Mouse (Mus musculus): Measurements from ENCODE around the gene Selenom.

The Selenom gene

DNA sequence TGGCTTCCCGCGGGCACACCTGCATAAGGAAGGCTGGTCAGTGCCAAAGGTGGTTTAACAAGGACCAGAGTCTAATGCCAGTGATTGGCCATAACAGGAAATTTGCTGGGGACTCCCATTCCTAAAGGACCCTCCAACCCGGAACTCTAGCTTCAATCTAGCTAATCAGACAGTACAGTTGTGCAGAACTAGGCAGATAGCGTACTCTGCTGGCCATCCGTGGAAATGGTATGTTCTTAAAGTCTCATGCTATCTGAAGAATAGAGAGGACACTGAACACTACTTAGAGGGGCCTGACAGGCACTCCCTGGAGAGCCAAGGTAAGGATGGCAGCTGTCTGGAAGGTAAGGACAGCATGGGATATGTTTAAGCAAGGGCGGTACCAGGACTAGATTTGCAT, 17.1 kb downstream of the Selenom start:
- DNase-seq: no peak

DNA sequence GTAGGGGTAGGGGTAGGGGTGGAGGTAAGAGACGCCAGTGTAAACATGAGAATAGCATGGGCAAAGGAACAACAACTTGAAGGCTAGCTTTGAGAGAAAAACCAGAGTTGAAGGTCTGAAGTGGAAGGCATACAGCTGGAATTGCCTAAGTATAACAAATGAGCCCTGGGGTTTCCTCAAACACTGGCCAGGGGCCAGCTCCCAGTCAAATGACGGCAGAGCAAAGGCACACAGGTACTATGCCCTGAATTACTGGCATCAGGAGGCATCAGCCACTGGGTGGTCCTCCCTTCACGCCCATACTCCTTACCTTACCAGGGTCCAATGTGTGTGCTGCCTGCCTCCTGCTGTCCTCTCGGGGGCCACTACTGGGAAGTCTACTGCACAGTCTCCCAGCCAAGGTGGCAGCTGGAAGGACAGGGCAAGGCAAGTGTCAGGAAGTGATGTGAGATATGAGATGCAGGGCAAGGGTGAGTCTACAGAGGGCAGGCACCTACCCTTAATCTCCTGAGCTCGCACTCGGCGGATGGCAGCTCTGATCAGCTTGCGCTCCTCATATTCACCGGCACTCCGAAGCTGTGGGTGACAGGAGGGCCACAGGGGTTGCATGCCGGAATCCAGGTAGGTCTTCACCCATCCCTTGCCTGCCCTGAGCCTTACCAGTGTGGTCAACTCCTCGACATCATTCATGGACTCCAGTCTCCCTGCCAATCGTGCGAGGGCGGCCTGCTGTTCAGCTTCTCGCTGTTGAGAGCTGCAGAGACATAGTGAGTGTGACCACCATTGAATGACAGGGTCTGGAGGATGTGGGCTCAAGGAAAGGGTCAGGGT, 17.8 kb downstream of the Selenom start:
- DNase-seq: no peak

DNA sequence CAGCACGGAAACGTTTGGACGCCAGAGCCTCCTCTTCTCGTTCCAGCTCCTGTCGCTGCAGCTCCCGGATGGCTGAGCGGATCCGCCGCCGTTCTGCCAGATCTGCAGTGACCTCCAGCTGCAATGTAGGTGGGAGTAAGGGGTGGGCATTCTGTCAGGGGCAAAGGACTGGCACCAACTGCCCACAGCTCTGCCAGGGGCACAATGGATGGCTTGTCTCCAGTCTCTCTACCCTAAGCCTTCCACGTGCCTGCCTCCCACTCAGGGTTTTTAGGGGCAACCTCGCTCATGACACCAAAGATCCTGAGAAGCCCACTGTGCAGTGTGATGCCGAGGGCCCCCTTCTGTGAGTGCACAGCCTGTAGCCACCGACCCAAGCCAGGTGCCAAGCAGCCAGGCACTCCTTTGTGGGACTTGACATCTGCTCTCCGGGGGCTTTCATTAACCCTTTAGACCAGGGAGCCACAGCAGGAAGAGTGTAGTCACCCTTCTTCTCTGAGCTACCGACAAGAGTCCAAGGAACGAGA, 19.0 kb downstream of the Selenom start:
- DNase-seq: no peak

DNA sequence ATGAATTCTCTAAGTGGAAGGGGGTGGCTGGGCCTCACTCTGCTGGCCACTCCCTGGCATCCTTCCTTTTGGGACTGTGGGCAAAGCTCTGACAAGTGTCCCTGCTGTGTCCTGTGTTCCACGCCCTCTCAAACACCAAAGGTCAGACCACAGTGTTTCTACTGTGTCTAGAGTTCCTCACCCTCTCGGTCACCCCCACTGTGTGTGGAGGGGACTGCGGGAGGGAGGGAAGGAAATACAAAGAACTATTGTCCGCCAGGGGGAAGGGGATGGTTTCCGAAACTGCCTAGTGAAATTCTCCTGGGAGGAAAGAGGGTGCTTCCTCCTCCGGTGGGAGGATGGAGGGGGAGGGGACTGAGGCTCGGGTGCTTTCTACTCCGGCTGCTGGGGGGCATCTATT, 20.5 kb downstream of the Selenom start:
- DNase-seq: no peak

DNA sequence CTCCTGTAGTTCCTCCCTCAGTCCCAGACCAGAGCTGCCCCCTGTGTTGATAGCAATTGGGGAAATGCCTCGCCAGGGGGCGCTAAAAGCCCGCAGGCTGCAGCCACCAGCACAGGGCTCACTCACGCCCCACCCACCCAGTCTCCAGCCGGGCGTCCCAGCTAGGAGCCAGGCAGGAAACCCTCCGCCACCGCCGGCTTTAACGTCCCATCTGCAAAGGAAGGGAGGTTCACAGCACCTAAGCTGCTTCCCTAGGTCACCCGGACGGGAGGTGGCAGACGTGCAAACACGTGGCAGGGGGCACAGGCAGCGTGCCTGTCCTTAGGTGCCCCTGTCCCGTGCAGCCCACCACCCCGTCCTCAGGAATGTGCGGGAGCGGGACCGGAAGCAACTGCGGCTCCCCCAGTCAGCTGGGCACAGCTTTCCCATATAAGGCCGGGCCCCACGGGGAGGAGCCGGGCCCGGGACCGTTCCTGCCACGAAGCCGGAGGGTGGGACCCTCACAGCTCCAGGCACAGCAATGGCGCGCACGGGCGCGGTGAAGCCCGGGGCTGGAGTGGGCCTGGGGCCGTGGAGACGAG, 21.0 kb downstream of the Selenom start:
- DNase-seq: peak; percentile 95 to 96

DNA sequence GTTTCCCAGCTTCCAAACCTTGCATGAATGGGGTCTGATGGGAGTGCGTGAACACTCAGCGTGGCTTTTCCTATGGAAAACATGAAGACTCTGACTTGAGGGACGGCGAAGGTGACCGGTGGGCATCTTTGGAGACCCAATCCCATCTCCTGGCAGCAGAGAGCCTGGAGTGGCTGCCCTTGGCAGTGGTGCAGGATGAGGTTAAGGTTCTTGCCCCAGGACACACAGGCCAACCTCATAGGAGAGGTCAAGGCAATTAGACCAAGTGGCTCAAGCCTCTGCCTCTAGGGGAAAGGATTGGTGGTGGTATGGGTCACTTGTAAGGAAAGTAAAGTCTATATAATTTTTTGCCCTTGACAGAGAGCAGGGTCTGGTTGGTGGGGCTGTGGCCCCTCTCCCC, 21.6 kb downstream of the Selenom start:
- peak in 1 of 2 experiments; percentile 51 for DNase-seq

DNA sequence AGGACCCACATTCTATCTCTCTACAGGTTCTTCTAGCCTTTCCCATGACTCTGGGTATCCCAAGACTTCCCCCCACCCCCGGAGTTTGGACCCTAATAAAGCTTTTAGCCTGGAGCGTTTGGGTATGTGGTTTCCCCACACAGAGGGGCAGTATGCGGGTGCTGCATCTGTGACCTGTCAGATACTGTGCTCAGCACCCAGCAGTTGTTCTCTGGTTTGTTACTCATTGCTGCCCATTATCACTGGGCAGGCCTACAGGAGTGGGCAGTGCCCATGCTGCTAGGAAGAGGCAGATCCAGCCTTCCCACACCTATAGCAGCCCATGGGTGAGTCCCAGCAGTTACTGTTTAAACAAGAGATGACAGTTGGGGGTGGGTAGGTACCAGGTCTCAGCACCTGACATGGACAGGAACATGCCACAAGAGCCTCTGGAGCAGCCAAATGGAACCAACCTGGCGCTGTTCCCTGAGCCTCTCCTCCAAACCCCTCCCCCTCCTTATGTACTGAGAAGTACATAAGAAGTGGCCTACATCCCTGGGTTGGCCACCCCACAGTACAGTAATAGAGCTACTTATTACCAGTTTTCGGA, 22.4 kb downstream of the Selenom start:
- DNase-seq: peak; percentile 94 to 98

DNA sequence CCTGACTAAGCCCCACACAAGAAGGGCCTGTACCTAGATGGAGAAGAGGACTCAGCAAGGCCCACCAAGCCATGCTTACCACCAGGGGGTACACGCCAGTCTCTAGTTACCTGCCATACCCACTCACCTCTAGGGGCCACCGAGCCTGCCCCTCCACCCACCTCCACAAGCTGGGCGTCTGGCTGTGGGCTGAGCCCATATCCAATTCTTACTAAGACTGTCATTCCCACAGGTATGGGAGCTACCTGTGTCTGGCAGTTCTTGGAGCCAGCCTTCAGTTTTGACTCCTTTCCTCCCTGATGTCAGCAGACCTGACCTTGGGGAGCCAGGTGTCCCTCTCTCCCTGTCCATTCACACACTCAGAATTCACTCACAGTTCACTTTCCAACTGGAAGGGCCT, 23.2 kb downstream of the Selenom start:
- DNase-seq: no peak

DNA sequence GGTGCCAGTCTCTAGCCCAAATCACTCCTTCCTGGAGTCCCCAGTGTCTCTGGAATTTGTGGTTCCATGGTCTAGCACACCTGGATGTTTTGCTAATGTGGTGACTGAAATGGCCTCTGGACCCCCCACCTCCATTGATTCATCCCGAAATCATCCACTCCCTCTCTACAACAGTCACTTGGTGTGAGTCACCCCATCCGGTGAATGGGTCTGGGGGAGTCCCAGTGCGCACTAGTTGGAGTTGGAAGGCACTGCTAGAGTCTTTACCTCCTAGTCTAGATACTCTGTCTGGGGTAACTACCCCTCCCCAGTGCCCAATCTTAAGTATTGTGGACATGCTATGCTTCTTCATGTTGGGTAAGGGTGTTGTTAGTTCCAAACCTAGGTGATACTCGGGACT, 23.9 kb downstream of the Selenom start:
- no peak for DNase-seq

DNA sequence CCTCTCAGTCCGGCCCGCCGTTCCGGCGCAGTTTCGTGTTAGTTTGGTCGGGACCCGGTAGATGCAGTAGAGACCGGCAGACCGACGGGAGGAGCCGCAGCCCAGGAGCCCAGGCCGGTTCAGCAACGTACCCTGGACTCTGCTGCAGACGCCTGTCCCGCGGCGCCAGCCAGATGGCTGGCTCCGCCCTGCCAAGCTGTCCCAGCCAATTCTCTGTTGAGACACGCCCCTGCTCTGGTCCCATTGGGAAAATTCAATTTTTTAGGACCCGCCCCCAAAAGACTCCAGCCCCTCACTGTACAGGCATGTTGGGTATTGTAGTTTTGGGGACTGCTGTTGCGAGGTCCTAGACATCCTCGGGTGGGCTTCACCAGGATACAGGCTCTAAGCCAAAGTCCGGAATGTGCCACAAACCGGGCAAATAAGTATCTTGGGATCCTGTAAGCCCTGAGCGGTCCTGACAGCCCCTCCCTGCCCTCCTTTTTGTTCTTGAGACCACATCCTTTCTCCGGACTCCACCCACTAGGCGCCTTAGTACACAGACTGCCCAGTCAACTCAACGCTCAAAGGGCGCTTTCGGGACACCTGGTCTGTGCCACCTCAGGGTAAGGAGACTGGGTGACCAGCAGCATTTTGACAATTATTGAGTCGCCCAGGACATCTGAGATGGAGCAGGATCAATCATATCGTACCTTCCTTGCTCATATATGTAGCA, 24.8 kb downstream of the Selenom start:
- DNase-seq: peak; percentile 97 to 98

DNA sequence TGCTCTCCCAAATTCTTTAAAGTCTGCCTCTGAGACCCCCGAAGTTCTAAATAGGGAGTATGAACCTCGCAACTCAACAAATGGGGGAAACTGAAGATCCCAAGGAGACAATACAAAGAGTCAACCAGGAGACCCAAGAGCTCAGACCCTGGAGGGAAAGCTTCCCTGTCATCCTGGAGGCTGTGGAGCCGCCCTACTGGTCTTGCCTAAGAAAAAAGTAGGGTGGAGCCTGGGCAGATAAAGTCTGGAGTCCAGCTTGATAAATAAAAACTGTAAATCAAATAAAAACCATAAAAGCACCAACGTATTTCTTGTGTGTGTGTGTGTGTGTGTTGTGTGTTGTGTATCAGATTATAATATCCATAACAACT, 25.3 kb downstream of the Selenom start:
- DNase-seq: no peak

DNA sequence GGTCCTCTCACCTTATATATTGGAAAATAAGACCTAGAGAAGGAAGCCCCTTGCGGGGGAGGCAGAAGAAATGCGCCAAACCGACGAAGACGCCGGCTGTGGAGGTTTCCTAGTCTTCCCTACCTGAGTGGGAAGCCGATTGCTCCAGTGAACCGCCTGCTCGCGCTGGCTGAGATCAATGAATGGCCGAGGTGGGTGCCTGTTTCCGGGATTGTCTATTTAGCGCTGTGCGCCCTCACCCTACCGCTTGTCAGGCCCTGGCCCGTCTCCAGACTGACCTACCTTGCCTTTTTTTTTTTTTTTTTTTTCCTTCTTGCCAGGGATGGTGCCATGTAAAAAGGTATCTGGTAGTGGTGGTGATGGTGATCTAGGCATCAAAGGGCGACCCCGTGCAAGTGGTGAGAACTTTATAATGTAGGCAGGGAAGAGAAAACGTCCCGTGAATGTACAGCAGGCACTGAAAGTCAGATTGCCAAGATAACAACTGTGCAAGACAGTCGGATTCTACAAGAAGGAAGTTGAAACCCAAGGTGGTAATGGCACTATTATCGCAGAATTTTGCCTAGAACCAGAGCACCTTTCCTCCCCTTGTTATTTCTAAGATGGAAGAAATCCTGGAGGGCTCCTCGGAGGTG, 26.1 kb downstream of the Selenom start, which contains the start of gene Smtn:
Gene Smtn (minus strand): TSS at position 162 of the 635 bp plus-strand sequence.
- DNase-seq: no peak

DNA sequence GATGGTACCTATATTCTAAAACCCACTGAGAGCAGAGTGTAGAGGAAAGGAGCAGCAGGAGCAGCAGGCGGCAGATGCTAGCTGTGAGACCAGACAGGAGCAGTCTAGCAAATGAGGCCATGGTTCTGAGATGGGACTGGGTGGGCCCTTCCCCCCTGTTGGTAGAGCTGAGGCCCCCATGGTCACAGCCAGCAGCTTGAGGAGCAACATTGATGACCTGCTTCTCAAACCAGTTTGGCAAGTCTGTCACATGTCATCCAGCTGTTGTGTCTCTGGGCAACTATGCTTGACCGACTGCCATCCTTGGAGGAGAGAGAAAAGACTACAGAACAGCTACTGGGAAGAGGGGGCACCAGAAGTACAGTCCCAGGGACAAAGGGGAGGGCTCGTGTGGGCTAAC, 27.4 kb downstream of the Selenom start:
- no peak for DNase-seq

DNA sequence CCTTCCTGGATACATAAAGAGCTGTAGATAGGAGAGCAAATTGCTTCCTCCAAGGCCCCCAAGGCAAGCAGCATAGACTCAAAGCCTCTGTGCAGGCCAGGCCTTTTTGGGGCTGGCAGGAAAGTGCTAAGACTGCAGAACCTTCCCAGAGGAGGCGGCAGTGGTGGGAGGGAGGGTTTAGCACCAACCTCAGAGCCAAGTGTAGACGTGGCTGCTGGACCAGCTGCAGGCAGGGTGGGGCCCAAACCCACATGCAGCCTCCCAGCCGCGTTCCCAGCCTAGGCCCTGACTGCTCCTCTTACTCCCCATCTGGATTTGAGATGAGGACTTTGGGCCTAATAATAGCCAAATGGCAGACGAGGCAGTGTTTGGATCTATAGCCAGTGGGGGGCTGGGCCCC, 28.5 kb downstream of the Selenom start:
- no peak for DNase-seq

DNA sequence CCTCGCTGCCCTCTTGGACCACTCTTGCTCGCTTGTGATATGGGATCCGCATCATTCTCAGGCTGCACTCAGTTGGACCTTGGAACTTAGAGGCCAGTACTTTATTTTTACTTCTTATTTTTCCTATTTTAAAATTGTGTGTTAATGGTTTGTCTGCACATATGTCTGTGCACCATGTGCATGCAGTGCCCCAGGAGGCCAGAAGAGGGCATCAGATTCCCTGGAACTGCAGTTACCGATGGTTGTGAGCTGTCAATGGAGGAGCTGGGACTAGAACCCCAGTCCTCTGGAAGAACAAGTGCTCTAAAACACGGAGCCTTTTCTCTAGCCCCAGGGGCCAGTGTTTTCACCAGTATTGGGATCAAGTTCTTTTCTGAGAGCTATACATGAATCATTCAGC, 29.9 kb downstream of the Selenom start:
- no peak for DNase-seq

DNA sequence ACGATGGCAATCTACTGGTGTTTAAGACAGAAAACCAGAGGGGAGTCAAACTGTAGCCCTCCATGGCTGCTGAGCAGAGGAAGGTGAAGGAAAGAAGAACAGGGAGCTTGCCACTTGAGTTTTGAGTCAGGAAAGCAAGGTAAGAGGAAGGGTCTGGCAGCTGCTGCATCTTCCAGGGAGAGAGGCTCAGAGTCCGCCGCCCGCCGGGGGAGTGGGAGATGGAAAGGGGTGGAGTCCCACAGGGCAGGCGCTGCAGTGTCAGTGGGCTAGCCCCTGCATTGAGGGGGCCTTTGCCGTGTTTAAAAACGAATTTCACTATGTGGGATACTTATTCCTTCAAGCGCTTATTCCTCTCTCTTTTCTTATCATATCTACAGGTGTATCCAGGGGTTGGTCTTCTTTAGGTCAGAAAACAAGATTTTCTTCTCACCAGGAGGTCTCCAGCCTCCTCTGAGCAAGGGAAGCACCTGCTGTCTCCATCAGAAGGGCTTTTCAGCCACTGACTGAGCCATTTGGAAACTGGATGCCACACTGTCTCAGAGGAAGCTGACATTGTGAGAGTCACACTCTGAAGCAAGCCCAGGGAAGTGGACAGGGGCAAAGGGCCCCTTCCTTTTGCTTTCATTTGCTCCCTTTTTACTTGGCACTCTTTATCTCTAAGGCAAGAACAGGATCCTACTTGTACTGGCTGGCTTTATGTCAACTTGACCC, 31.2 kb downstream of the Selenom start:
- no peak for DNase-seq

DNA sequence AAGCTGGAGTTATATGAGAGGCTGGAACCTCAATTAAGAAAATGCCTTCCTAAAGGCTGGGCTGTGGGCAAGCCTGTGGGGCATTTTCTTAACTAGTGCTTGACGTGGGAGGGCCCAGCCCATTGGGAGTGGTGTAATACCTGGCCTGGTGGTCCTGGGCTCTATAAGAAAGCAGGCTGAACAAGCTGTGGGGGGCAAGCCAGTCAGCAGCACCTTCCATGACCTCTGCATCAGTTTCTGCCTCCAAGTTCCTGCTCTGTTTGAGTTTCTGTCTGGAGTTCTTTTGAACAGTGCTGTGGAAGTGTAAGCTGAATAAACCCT, 31.7 kb downstream of the Selenom start:
- DNase-seq: no peak

DNA sequence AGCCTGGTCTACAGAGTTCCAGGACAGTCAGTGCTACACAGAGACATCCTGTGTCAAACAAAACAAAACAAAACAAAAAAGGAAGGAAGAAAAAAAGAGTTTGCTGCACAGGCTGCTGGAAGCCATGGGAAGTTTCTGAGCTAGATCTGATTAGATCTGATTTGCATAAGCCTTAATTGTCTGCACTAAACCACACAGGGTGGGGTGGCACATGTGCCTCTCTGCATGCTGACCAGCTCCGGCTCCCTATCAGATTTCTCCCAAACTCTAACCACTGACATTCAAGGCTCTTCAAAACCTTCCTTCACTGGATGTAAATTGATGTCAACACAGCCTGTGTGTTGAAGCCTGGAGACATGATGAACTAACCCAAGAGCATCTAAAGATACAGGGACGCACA, 32.6 kb downstream of the Selenom start:
- no peak for DNase-seq

DNA sequence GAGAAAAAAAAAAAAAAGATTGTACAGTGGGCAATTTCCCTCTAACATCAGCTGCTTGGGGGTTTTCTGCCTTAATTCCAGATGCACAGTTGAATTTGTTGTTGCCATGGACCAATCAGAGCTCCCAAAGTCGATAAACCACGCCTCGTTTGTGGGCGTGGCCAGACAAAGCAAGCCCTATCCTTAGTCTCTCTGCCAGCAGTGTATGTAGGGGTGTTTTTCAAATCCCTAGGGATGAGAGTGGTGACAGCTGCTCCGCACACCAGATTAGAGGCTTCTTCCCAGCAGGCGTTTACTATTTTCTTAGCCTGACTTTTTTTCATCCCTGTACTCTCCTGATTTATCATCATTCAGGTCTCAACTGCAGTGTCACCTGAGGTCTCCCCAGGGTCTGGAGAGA, 33.5 kb downstream of the Selenom start:
- no peak for DNase-seq

DNA sequence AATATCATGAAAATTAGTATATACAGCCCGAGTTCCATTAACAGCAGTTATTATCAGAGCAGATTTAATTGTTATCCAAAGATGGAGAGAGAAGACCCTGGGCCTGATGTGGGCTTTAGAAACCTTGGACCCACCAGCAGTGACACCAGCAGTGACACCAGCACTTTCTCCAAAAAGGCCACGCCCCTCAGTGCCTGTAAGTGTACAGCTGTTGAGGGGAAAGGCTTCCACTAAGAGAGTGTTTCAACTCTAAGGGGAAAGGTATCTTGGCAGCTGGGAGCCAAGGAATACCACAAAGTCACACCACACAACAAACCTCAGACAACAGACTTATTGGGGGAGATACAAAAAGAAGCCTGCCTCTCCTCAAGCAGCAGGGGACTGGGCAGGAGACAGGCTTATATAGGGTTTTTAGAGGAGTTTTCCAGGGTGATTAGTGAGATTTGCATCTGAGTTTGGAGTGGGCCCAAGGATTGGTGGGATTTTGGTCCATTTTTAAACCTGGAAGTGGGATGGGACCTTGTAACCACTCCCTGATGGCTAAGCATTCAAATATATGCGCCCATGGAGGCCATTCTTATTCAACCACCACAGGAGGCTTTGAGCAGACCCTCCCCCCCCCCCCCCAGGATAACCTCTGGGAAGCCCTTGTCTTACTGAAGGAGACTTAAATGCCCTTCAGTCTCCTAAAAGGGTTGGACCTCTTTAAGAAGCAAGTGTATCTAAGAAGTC, 34.2 kb downstream of the Selenom start:
- no peak for DNase-seq

DNA sequence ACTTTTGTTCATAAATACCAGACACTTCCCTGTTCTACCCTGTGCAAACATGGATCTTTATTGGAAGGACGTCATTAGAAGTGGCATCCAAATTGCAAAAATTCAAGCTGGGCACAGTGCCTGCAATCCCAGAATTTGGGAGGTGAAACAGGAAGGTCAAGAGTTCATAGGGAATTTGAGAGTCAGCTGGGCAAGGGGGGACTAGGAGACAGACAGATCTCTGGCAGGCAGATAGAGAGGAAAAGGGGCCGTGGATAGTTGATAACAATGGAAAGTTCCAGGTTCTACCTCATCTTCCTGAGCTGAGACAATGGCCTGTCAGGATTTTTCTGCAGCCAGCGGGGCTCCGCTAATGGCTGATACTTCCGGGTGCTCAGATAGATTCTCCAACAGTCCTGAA, 35.3 kb downstream of the Selenom start:
- peak; percentile 45 to 56 for DNase-seq

DNA sequence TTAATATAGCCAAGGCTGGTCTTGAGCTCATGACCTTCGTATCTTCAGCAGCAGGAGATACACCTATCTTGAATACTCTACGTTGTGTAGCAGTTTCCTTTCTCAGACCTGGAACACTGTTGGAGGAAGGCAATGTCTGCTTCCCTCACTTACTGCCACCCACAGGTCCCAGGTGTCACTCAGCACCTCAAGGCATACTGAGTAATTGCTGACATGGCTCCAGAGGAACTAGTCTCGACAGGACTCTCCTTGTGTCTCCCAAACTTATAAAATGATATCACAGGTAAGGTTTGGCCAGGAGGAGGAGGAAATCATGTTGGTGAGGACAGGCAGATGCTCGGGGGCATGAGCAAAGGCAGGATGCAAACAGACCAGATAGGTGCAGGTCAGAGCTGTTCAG, 40.5 kb downstream of the Selenom start:
- DNase-seq: no peak
